Mouse (Mus musculus): ENCODE data around the gene Fas. TPM values are rescaled to one million over a fixed set of nuclear protein-coding genes. Genes with fewer than 3 reads are reported as not detected.
A peak's percentile ranks its signal among the peaks of the same experiment; 100 is the strongest.

Gene Fas
- polyA plus RNA-seq (2015; fragmentation: Nextera tagmentation; extraction: Ambion mirVana) = 2.6 and 2.8 TPM in 2 replicates

GRCm38 (mm10) chr19:34289948-34290789 is at the start of gene Fas:
Gene Fas (plus strand): TSS chr19:34290666.
- H3K27me3 ChIP-seq (replicated peaks) = peaks cover 23% of the 10 kb centered on the region
- peak; percentile 74 for ATAC-seq (ENCODE audit: extremely low read depth, insufficient number of reproducible peaks, low FRiP score, low TSS enrichment)
- peak within 1 kb of the TSS; percentile 90 for H3K4me2 ChIP-seq
- no peaks in the 10 kb centered on the region for H3K36me3 ChIP-seq
- peak within 1 kb of the TSS; percentile 77 for H3K9ac ChIP-seq
- H3K4me1 ChIP-seq = peaks cover 13% of the 10 kb centered on the region
- no peak within 1 kb of the TSS for H3K27ac ChIP-seq (replicated peaks)
- no peaks in the 10 kb centered on the region for H3K9me3 ChIP-seq
- peak within 1 kb of the TSS; percentile 62 for H3K4me3 ChIP-seq
- WGBS = 4% methylated on average over 19 of the region's 19 CpGs

- no peak overlapping the region for H3K9ac ChIP-seq
- 62% methylated on average over 15 of the region's 15 CpGs for WGBS
- no peak overlapping the region for H3K4me3 ChIP-seq
- ATAC-seq (ENCODE audit: extremely low read depth, insufficient number of reproducible peaks, low FRiP score, low TSS enrichment) = no peak
- no peaks in the 10 kb centered on the region for H3K4me1 ChIP-seq
- no peaks in the 10 kb centered on the region for H3K27me3 ChIP-seq (replicated peaks)
- no peaks in the 10 kb centered on the region for H3K9me3 ChIP-seq
- H3K27ac ChIP-seq (replicated peaks) = no peak overlapping the region
- no peak overlapping the region for H3K4me2 ChIP-seq
- H3K36me3 ChIP-seq = peaks cover 73% of the 10 kb centered on the region
Measured at GRCm38 (mm10) chr19:34241247-34241915, 49.1 kb upstream of the Fas start.

- H3K4me1 ChIP-seq = no peaks in the 10 kb centered on the region
- H3K9ac ChIP-seq = no peak overlapping the region
- H3K4me3 ChIP-seq = no peak overlapping the region
- H3K4me2 ChIP-seq = no peak overlapping the region
- peaks cover 75% of the 10 kb centered on the region for H3K36me3 ChIP-seq
- H3K9me3 ChIP-seq = no peaks in the 10 kb centered on the region
- H3K27ac ChIP-seq (replicated peaks) = no peak overlapping the region
- 0 out of 2 replicates have a peak, but pooled peaks cover 6% of the 10 kb centered on the region for H3K27me3 ChIP-seq (replicated peaks)
- no peak for ATAC-seq (ENCODE audit: extremely low read depth, insufficient number of reproducible peaks, low FRiP score, low TSS enrichment)
Measured at GRCm38 (mm10) chr19:34242925-34243324, 47.5 kb upstream of the Fas start.

- Histone ChIP-seq H3K4me3 (no peak overlapping the region), H3K4me2 (no peak overlapping the region), H3K27me3 (replicated peaks) (0 out of 2 replicates have a peak, but pooled peaks cover 6% of the 10 kb centered on the region), H3K4me1 (no peaks in the 10 kb centered on the region), H3K36me3 (peaks cover 84% of the 10 kb centered on the region), H3K9ac (no peak overlapping the region), H3K9me3 (no peaks in the 10 kb centered on the region), H3K27ac (replicated peaks) (no peak overlapping the region)
- WGBS = 22% methylated on average over 6 of the region's 6 CpGs
- no peak for ATAC-seq (ENCODE audit: extremely low read depth, insufficient number of reproducible peaks, low FRiP score, low TSS enrichment)
Measured at GRCm38 (mm10) chr19:34244056-34244455, 46.4 kb upstream of the Fas start.

GRCm38 (mm10) chr19:34248558-34248957 is 41.9 kb upstream of the Fas start:
- H3K4me3 ChIP-seq = no peak overlapping the region
- peaks cover 30% of the 10 kb centered on the region for H3K27me3 ChIP-seq (replicated peaks)
- H3K4me2 ChIP-seq = no peak overlapping the region
- peaks cover 9% of the 10 kb centered on the region for H3K4me1 ChIP-seq
- H3K9me3 ChIP-seq = no peaks in the 10 kb centered on the region
- H3K27ac ChIP-seq (replicated peaks) = no peak overlapping the region
- ATAC-seq (ENCODE audit: extremely low read depth, insufficient number of reproducible peaks, low FRiP score, low TSS enrichment) = no peak
- 76% methylated on average over 5 of the region's 5 CpGs for WGBS
- H3K36me3 ChIP-seq = peaks cover 72% of the 10 kb centered on the region
- H3K9ac ChIP-seq = no peak overlapping the region

- H3K27ac ChIP-seq (replicated peaks) = no peak overlapping the region
- H3K4me2 ChIP-seq = no peak overlapping the region
- H3K9me3 ChIP-seq = no peaks in the 10 kb centered on the region
- WGBS = 78% methylated on average over 4 of the region's 4 CpGs
- no peak overlapping the region for H3K4me3 ChIP-seq
- ATAC-seq (ENCODE audit: extremely low read depth, insufficient number of reproducible peaks, low FRiP score, low TSS enrichment) = no peak
- no peak overlapping the region for H3K9ac ChIP-seq
- H3K4me1 ChIP-seq = peaks cover 28% of the 10 kb centered on the region
- peaks cover 57% of the 10 kb centered on the region for H3K36me3 ChIP-seq
- H3K27me3 ChIP-seq (replicated peaks) = peaks cover 30% of the 10 kb centered on the region
Measured at GRCm38 (mm10) chr19:34250621-34251020, 39.8 kb upstream of the Fas start.

- WGBS = 75% methylated on average over 2 of the region's 2 CpGs
- ATAC-seq (ENCODE audit: extremely low read depth, insufficient number of reproducible peaks, low FRiP score, low TSS enrichment) = no peak
- Histone ChIP-seq H3K36me3 (peaks cover 45% of the 10 kb centered on the region), H3K9me3 (no peaks in the 10 kb centered on the region), H3K4me2 (peak overlapping the region; percentile 70), H3K9ac (peak overlapping the region; percentile 50), H3K27ac (replicated peaks) (no peak overlapping the region), H3K4me1 (peaks cover 30% of the 10 kb centered on the region), H3K4me3 (no peak overlapping the region; the same call in 1 of the 2 replicates), H3K27me3 (replicated peaks) (peaks cover 31% of the 10 kb centered on the region)
Measured at GRCm38 (mm10) chr19:34251900-34252299, 38.6 kb upstream of the Fas start.

- peak overlapping the region; percentile 70 for H3K4me2 ChIP-seq
- ATAC-seq (ENCODE audit: extremely low read depth, insufficient number of reproducible peaks, low FRiP score, low TSS enrichment) = no peak
- peaks cover 31% of the 10 kb centered on the region for H3K27me3 ChIP-seq (replicated peaks)
- peaks cover 39% of the 10 kb centered on the region for H3K36me3 ChIP-seq
- H3K4me3 ChIP-seq = peak overlapping the region; percentile 59
- 0 out of 2 replicates have a peak overlapping the region, but pooled peaks have one; percentile 3 for H3K27ac ChIP-seq (replicated peaks)
- WGBS = 23% methylated on average over 9 of the region's 9 CpGs
- H3K9ac ChIP-seq = peak overlapping the region; percentile 50
- no peaks in the 10 kb centered on the region for H3K9me3 ChIP-seq
- peaks cover 30% of the 10 kb centered on the region for H3K4me1 ChIP-seq
Measured at GRCm38 (mm10) chr19:34252450-34252849, 38.0 kb upstream of the Fas start.

- peak overlapping the region; percentile 81 for H3K27ac ChIP-seq (replicated peaks)
- peaks cover 44% of the 10 kb centered on the region for H3K27me3 ChIP-seq (replicated peaks)
- WGBS = 13% methylated on average over 14 of the region's 14 CpGs
- no peaks in the 10 kb centered on the region for H3K9me3 ChIP-seq
- peak overlapping the region; percentile 70 for H3K4me2 ChIP-seq
- no peak for ATAC-seq (ENCODE audit: extremely low read depth, insufficient number of reproducible peaks, low FRiP score, low TSS enrichment)
- peak overlapping the region; percentile 59 for H3K4me3 ChIP-seq
- peaks cover 25% of the 10 kb centered on the region for H3K36me3 ChIP-seq
- H3K4me1 ChIP-seq = peaks cover 30% of the 10 kb centered on the region
- H3K9ac ChIP-seq = peak overlapping the region; percentile 81
Measured at GRCm38 (mm10) chr19:34254101-34254879, 36.2 kb upstream of the Fas start.

- ATAC-seq (ENCODE audit: extremely low read depth, insufficient number of reproducible peaks, low FRiP score, low TSS enrichment) = peak; percentile 75; the same call in 1 of the 2 replicates
- H3K9me3 ChIP-seq = no peaks in the 10 kb centered on the region
- peak within 1 kb of the TSS; percentile 81 for H3K27ac ChIP-seq (replicated peaks)
- 24% methylated on average over 16 of the region's 16 CpGs for WGBS
- H3K4me1 ChIP-seq = peaks cover 30% of the 10 kb centered on the region
- H3K27me3 ChIP-seq (replicated peaks) = peaks cover 42% of the 10 kb centered on the region
- peak within 1 kb of the TSS; percentile 59 for H3K4me3 ChIP-seq
- peak within 1 kb of the TSS; percentile 70 for H3K4me2 ChIP-seq
- peak within 1 kb of the TSS; percentile 81 for H3K9ac ChIP-seq
- peaks cover 17% of the 10 kb centered on the region for H3K36me3 ChIP-seq
Measured at GRCm38 (mm10) chr19:34254880-34255681, 35.4 kb upstream of the Fas start, which contains the start of gene Acta2. Gene Acta2 (minus strand): TSS chr19:34255590.
